Mouse (Mus musculus) embryo, embryonic 11 days (tissue): Measurements from ENCODE around the gene Kif1a.
"Not testable (repeated sequence)": the region's sequence is repeated elsewhere in the genome, so short reads cannot be mapped to it uniquely, and the experiment has no call there.

Source experiments
- DNase-seq: peaks from one replicate; pipeline ENCODE4 v3.0.0-alpha.2; 2015

Kif1a gene

GRCm38 (mm10) chr1:93015136-93015535 is 86.6 kb downstream of the Kif1a start:
- DNase-seq: no peak

- DNase-seq: peak; percentile 72
Measured at GRCm38 (mm10) chr1:93014460-93014859, 87.3 kb downstream of the Kif1a start.

GRCm38 (mm10) chr1:93013367-93013766 is 88.4 kb downstream of the Kif1a start:
- DNase-seq: no peak

GRCm38 (mm10) chr1:93012103-93012585 is 89.6 kb downstream of the Kif1a start:
- no peak for DNase-seq

GRCm38 (mm10) chr1:93010731-93011130 is 91.0 kb downstream of the Kif1a start:
- DNase-seq: peak; percentile 43

- DNase-seq: no peak
Measured at GRCm38 (mm10) chr1:93009196-93009595, 92.6 kb downstream of the Kif1a start.

GRCm38 (mm10) chr1:93006061-93006460 is 95.7 kb downstream of the Kif1a start, which contains the start of gene Aqp12:
Gene Aqp12 (plus strand): TSS chr1:93006334.
- DNase-seq: no peak

- DNase-seq: no peak
Measured at GRCm38 (mm10) chr1:92992880-92993279, 108.9 kb downstream of the Kif1a start.

- DNase-seq: no peak
Measured at GRCm38 (mm10) chr1:92992214-92992855, 109.4 kb downstream of the Kif1a start.

- DNase-seq: no peak
Measured at GRCm38 (mm10) chr1:92989891-92990290, 111.9 kb downstream of the Kif1a start.

- no peak for DNase-seq
Measured at GRCm38 (mm10) chr1:92988894-92989293, 112.9 kb downstream of the Kif1a start.

- no peak for DNase-seq
Measured at GRCm38 (mm10) chr1:92984999-92985398, 116.8 kb downstream of the Kif1a start.

- DNase-seq: no peak
Measured at GRCm38 (mm10) chr1:92982931-92983605, 118.7 kb downstream of the Kif1a start.

- DNase-seq: no peak
Measured at GRCm38 (mm10) chr1:92981056-92981845, 120.5 kb downstream of the Kif1a start.

GRCm38 (mm10) chr1:92979073-92979602 is 122.6 kb downstream of the Kif1a start:
- DNase-seq: no peak

- no peak for DNase-seq
Measured at GRCm38 (mm10) chr1:92978645-92979044, 123.1 kb downstream of the Kif1a start.

GRCm38 (mm10) chr1:92976141-92976566 is 125.6 kb downstream of the Kif1a start:
- DNase-seq: no peak

- DNase-seq: no peak
Measured at GRCm38 (mm10) chr1:92972854-92973253, 128.9 kb downstream of the Kif1a start.

- no peak for DNase-seq
Measured at GRCm38 (mm10) chr1:92971879-92972795, 129.6 kb downstream of the Kif1a start.

GRCm38 (mm10) chr1:92970791-92971190 is 131.0 kb downstream of the Kif1a start:
- not testable (repeated sequence) for DNase-seq
